Mouse (Mus musculus) fat pad, adult 2 months (tissue): ENCODE data around the gene Dlgap1.
"Not testable (repeated sequence)": the region's sequence is repeated elsewhere in the genome, so short reads cannot be mapped to it uniquely, and the experiment has no call there.

Experiments
- DNase-seq: peaks from one replicate; pipeline ENCODE4 v3.0.0-alpha.2; 2011; ENCODE audit warnings: low read depth, low spot score; ENCODE audit errors: extremely low read depth

Dlgap1 gene

DNA sequence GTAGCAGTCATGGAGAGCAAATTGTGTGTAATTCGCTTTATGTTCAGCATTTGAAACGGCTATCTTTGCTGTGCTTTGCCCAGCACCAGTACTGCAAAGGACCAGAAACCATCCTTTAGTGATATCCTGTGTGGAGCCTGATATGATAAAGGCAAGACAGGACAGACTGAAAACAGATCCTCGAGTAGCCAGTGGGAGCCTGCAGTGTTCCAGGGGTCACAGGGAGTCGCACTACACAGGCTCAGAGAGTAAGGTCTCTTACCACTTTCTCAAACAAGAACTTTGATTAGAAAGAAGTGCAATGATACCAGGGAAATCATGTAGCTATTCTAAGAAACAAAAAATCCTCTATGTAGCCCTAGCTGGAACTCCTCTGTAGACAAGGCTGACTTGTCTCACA is 826.3 kb downstream of the Dlgap1 start:
- no peak for DNase-seq

DNA sequence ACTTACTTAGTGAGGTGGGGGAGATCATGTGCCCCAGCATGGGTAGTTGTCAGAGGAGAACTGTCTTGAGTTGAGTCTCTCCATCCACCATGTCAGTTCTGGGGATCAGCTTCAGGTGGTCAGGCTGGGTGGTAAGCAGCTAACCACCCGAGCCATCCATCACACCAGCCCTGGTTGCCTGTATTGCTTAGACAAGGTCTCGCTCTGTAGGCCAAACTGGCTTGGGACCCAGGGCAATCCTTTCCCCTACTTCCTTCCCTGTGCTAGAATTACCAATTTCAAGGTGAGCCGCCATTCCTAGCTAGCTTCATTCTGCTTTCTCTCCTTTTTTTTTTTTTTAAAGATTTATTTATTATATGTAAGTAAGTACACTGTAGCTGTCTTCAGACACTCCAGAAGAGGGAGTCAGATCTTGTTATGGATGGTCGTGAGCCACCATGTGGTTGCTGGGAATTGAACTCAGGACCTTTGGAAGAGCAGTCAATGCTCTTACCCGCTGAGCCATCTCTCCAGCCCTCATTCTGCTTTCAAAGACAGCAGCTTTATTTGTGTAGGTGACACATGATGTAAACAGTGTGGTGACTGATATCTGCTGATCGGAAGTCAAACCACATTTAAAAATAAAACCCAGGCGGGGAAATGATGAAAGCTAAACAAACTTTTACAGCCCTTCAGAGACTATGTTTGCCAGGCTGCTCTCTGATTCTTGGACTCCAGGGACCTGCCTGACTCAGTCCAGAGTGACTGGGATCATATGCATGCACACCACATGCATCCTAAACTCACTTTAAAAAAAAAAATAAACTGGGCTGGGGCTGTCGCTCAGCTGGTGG is 828.3 kb downstream of the Dlgap1 start:
- no peak for DNase-seq

DNA sequence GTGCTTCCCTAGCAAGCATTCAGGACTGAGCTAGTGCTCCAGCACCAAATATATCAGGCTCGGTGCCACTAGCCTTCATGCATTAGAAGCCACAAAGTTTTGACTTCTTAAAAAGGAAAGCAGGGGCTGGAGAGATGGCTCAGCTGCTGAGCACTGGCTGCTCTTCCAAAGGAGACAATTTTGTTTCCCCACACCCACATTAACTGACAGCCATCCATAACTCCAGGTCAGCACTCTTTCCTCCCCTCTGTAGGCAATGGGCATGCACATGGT is 828.8 kb downstream of the Dlgap1 start:
- no peak for DNase-seq

DNA sequence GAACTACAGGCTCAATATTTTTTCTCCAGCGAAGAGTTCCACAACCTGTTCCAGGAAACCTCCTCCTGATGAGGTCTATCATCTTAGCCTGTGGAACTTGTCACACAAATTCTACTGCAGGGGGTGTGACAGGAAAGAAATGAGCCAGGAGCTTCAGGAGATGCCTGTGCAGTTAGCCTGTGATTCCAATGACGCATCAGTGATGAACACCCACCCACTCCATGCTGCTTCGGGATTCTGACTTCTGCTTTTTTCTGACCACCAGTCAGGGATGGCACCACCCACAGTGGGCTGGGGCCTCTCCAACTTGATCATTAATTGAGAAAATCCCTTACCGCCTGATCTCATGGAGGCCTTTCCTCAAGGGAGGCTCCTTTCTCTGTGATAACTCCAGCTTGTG is 830.4 kb downstream of the Dlgap1 start:
- no peak for DNase-seq

DNA sequence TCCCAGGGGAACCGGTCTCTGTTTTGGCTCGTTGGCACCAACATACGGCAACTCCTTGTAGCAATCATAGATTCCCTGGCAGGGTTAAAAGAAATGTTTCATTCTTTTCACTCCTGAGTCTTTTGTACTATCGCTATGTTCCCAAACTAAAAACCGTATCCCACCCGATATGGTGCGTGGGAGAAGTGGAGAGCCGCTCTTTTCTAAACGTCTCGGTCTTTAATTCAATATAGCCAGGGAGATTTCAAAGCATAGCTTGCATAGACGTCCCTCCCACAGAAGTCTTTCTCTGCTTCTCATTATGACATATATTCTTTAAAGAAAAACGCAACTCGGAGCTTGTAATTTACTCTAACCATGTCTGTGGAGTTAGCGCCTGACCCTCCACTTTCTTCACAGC is 833.1 kb downstream of the Dlgap1 start:
- DNase-seq: no peak

DNA sequence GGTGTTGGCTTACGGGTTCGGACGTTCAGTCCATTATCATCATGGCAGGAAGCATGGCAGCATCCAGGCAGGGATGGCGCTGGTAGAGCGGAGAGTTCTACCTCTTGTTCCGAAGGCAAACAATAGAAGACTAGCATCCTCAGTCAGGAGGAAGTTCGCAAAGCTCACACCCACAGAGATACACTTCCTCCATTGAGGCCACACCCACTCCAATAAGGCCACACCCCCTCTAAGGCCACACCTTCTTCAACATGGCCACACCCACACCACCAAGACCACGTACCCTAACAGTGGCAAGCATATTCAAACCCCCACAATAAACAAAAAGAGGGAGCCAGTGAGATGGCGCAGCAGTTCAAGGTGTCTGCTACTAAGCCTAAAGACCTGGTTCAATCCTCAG is 837.0 kb downstream of the Dlgap1 start:
- no peak for DNase-seq

DNA sequence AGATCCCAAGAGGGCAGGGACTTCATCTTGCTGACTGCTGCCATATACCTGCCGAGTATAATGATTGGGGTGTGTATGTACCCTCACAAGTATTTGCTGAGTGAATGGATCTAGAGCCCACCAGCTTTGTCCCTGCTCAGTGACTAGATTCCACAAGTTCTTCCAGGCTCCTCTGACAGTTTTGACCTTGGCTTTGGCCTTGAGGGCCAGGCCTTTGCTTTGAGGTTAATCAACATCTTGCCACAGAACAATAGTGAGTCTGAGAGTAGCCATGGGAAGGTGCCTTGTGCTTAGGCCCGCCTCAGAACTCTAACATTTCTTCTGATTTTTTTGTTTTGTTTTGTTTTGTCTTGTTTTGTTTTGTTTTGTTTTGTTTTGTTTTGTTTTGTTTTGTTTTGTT is 837.7 kb downstream of the Dlgap1 start:
- DNase-seq: no peak

DNA sequence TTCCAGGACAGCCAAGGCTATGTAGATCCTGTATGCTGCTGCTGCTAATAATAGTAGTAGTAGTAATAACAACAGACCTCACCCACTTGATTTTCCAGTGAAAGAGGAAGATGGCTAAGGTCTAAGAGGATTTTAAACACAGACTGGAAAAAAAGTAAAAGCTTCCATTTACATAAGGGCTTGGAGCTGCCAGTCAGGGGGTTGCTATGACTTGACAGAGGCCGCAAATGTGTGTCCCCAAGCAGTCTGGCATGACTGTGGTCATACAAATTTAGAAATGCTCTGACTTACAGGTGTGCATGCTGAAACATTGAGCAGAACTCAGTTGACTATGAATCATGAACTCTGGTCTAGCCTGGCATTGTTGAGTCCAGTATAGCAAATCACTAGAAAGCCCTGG is 839.0 kb downstream of the Dlgap1 start:
- no peak for DNase-seq

DNA sequence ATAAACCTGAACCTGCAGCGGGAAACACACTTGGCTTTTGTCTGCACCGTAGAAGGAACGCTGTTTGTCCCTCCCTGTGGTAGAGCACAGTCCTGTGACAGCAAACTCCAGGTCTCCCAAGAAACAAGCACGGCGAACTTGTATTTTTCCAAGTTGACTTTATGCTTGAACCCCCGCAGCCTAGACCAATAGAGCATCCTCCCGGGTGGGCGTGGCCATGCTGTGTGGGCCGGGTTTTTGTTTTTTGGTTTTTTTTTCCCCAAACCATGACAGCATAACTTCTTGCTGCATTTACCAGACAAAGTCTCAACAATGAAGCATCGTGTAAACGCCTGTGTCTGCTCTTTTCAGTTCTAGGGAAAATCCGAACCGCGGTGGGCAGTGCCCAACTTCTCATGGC is 840.0 kb downstream of the Dlgap1 start:
- DNase-seq: no peak

DNA sequence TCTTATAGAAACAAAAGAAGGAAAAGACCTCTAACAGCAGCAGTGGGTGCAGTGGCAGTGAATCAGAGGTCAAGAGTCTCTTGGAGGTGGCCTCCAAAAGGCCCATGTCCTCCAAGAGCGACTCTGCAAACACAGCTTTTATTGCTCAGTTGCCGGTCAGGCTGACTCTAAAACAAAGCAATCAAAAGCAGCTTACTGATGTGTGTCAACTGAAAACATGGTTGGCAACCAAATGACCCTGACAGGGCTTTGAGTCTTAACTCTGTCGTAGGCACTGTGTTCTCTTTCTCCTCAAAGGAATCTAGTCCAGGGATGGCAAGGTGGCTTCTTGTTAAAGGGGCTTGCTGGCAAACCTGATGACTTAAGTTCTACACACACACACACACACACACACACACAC is 840.9 kb downstream of the Dlgap1 start:
- DNase-seq: no peak

DNA sequence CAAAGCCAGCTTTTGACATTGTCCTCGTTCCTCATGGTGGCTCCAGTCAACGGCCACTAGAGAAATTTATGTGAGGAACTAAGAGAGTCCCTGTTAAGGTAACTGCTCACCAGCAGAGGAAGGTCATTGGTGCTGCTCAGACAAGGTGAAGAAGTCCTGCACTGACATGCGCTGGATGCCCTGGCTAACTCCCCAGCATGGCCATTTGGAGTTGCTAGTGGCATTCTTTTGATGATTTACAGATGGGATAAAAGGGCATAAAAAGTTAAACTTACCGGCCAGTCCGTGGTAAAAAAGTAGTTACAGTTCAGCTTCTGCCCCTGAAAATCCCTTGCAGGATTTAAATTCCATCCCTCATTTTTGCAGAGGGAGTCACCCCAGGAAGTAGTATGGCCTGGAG is 841.9 kb downstream of the Dlgap1 start:
- DNase-seq: no peak

DNA sequence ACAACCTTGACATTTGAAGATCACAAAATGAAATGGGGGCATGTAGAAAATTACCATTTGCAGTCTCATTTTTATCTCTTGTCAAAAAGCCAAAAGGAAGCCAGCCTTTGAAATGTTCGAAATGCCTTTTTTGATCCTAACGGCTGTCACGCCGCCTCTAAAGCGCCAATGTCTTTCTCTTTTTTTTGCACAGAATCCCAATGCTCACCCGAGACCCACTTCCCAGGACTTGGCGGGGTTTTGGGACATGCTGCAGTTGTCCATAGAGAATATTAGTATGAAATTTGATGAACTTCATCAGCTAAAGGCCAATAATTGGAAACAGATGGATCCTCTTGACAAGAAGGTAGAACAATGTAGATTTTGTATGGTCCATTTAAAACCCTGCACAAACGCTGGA is 846.1 kb downstream of the Dlgap1 start:
- no peak for DNase-seq

DNA sequence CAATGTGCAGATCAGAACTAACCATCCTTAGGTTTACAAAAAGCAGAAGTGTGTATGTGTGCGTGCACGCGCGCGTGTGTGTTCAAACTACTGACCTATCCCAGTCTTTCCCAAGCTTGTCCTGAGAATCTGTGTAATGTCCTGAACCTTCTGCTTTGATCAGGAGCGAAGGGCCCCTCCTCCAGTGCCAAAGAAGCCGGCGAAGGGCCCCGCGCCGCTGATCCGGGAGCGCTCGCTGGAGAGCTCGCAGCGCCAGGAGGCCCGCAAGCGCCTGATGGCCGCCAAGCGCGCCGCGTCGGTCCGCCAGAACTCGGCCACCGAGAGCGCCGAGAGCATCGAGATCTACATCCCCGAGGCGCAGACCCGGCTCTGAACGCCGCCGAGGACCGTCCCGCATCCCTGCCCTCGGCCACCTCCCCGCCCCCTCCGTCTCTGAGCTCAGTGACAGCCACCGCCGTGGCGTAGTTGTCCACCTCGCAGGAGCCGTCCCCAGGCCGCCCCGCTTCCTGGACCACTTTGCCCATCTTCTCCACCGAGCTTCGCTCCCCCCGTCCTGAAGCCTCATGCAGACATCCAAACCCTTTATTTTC is 849.1 kb downstream of the Dlgap1 start:
- no peak for DNase-seq

DNA sequence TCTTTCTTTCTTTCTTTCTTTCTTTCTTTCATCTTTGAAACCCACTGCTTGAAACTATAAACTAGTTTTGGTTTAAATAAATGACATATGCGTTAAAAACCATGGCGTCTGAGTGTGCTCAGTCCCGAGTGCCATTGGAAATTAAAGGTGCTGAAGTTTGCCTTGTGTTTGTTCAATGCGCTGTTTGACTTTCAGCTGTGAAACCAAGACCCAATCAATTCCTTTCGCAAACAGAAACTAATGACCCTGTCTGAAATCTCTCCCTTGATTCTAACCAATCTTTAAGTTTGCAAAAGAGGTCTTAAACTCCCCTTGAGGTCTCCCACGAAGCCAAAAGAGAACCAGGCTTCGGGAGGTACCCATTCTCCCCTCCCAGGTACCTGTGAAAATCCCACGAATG is 854.2 kb downstream of the Dlgap1 start:
- no peak for DNase-seq

DNA sequence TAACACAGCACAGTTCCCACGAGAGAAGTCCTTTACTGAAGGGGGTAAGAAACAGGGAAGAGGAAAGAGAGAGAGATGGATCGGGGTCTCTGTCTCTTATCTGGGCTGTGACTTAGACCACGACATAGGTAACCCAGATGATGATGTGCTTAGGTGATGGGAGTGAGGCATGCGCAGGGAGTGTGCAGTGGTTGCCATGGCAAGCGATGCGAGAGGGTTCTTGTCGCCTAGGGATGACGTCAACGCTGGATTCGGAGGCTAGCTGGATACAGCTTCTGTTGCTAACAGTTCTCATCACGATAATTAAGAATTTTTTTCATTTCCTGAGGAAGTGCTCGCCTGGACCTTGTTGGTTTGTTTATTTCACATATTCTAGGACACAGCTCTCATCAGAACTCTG is 857.4 kb downstream of the Dlgap1 start:
- DNase-seq: no peak

DNA sequence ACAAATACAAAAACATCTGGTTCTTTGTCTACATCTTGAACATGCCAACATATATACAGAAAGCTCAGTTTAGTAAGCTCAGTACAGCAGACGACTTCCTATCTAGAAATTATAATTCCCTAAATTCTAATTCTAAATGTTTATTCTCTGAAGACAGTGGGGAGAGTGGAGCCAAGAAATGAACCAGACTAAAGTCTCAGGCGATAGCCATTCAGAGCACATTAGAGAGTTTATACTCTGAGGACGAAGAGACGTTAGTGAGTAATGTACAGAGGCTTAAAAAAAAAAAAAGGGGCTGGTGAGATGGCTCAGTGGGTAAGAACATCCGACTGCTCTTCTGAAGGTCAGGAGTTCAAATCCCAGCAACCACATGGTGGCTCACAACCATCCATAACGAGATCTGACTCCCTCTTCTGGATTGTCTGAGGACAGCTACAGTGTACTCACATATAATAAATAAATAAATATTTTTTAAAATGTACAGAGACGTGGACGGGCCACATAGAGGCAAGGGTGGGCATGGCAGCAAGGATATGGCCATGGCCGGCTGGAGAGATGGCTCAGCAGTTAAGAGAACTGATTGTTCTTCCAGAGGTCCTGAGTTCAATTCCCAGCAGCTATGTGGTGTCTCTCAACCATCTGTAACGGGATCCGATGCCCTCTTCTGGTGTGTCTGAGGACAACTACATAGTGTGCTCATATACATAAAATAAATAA is 858.7 kb downstream of the Dlgap1 start:
- not testable (repeated sequence) for DNase-seq

DNA sequence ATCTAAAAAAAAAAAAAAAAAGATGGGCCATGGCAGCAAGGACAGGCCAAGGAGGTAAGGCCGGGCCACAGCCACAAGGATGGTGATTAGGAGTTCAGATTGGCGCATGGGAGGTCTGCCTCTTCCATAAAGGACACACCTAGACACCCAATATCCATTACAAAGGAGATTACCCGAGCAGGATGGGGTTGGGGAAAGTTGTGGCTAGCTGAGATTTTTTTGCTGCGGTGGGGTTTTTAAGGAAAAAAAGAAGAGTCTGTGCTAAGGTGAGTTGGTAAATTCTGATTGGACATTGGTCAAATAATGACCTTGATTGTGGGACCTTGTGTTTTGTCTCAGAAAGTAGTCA is 859.3 kb downstream of the Dlgap1 start:
- no peak for DNase-seq

DNA sequence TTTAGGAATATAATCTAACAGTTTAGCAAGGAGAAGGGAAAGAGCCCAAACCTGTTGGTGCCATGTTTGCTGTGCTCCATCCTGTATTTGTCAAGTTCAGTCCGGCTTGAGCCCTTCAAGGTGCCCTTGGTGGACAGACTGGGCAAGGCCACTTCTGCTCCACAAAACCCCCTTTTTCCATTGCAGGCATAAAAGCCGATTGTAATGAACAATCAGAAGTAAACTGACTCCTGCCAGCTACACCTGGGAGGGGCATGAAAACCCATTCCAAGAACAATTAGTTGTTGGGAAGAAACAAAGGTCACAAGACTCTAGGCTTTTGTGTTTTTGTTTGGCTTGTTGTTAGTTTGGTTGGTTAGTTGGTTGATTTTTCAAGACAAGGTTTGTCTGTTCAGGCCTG is 859.7 kb downstream of the Dlgap1 start:
- no peak for DNase-seq

DNA sequence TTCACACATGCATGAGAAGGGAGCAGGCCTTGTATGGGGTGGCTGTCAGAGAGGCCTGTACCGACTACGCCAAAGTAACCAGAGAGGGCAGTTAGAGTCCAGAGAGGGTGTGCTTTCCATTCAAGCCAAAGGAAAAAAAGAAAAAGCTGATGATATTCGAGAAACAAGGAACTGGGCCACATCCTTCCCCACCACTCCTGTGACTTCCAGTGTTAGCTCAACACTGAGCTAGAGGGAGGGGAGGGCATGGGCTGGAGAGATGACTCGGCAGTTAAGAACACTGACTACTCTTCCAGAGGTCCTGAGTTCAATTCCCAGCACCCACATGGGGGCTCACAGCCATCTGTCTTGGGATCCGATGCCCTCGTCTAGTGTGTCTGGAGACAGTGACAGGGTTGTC is 860.3 kb downstream of the Dlgap1 start:
- no peak for DNase-seq

DNA sequence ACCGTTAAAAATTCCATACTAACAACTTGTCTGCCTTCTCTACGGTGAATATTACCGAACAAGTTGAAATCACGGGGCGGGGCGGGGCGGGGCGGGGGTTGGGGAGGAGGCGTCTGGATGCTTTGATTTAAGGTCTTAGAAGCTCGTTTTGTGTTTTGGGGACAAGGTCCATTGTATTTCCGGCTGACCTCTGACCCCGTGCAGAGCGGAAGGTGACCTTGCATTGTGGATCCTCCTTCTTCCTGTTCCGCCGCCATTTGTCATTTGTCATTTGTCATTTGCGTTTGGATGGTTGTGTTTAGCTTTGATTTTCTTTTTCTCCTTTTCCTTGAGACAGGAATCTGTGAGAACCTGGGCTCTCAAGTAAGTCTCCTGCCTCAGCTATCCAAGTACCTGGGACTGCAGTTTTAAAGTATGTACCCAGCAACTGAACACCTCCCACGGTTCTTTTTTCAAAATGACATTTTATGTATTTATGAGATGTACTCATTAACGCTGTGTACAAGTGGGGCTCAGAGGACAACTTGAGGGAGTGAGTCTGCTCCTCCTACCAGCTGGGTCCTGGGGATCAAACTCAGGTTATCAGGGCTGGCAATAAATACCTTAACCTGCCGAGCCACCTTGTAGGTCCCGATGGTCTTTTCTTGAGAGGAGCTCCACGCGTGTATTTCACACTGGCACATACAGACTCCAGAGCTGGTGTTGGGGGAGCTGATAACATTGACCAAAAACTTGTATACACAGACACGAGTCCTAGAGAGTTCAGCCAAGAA is 861.3 kb downstream of the Dlgap1 start:
- DNase-seq: no peak

DNA sequence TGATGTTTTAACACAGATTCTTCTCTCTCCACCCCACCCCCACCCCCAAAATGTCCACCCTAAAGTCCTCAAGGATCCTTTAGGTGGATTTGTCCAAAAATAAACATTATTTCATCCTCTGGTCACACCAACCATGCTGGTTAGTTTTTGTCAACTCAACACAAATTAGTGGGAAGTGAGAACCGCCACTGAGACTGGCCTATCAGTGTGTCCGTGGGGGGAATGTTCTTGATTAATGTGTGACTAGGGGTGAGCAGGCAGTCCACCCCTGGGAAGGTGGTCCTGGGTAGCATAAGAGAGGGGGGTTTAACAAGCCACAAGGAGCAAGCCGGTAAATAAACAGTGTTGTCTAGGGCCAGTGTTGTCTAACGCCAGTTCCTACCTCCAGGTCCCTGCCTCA is 862.7 kb downstream of the Dlgap1 start:
- DNase-seq: no peak

DNA sequence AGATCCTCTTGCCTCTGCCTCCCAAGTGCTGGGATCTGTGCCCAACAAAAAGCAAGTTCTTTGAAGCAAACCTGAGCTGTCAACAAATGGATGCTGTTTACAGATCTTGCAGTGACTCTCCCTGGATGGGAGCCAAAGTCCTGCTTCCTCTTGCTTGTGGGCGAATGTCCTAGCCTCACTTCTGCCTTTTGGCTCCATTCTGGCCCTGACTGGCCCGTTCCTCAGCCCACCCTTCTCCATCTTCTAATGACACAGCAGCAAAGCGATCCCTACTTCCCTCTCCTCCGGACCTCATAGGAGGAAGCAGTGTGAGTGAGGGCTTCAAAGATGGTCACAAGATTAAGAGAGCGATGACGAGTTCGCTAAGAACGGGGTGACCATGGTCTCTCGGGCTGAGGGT is 863.7 kb downstream of the Dlgap1 start:
- DNase-seq: no peak
